ENCODE assay signal across 32 mouse cellular contexts in genomic region chr14:27388616-27389015, GRCm38 (mm10). TPM values are rescaled to one million over a fixed set of nuclear protein-coding genes. Genes with fewer than 3 reads are reported as not detected.
DNase-seq lines count a peak whose midpoint lies in the region; ATAC-seq and TF ChIP-seq lines count a peak whose summit lies in the region.
"Had no signal": no experiment of that assay in that cellular context is flagged by ENCODE, and none has a peak within 500 bp of the region (broad histone marks: within the 10 kb centered on the region; RNA-seq: fewer than 3 reads in every experiment).

No protein-coding gene starts in this region.

- TF ChIP-seq CTCF in gastrocnemius, adult 2 months (IDR thresholded peaks at IDR 0.05) = no peak
- no peak for TF ChIP-seq CTCF in stomach, postnatal 0 days (IDR thresholded peaks at IDR 0.05; ENCODE audit: low read depth)

- no peak for TF ChIP-seq EP300 in stomach, postnatal 0 days (optimal IDR thresholded peaks at IDR 0.05)

- H3K4me3 ChIP-seq in gastrocnemius, adult 2 months = no peak overlapping the region
- no peak overlapping the region for H3K4me3 ChIP-seq in heart, embryonic 16.5 days (ENCODE audit: low read length)
- H3K4me3 ChIP-seq in kidney, embryonic 16.5 days (ENCODE audit: low read length) = no peak overlapping the region
- no peak overlapping the region for H3K4me3 ChIP-seq in stomach, embryonic 14.5 days (ENCODE audit: low read depth, low read length)
- H3K4me3 ChIP-seq in stomach, postnatal 0 days (ENCODE audit: low read depth, low read length) = no peak overlapping the region
- H3K4me3 ChIP-seq: embryonic facial prominence, embryonic 10.5 days; embryonic facial prominence, embryonic 15.5 days; forebrain, embryonic 12.5 days; hindbrain, embryonic 13.5 days; limb, embryonic 13.5 days had no signal

- ATAC-seq in heart, embryonic 16.5 days (replicated peaks; ENCODE audit: extremely low read depth, insufficient read depth, low FRiP score) = no peak
- no peak for ATAC-seq in kidney, embryonic 16.5 days (ENCODE audit: low FRiP score, low TSS enrichment)
- no peak for ATAC-seq in stomach, embryonic 14.5 days (ENCODE audit: insufficient number of reproducible peaks, insufficient read depth, low FRiP score, low read depth)
- ATAC-seq in stomach, postnatal 0 days (ENCODE audit: low FRiP score, low TSS enrichment) = no peak
- ATAC-seq: activated CD4-positive, CD25-positive, alpha-beta regulatory T cell, adult 4 months; forebrain, postnatal 0 days; midbrain, embryonic 16.5 days had no signal

- no peak overlapping the region for H3K9ac ChIP-seq in heart, embryonic 16.5 days (ENCODE audit: low read length)
- H3K9ac ChIP-seq in kidney, embryonic 16.5 days (replicated peaks; ENCODE audit: low read length) = no peak overlapping the region
- no peak overlapping the region for H3K9ac ChIP-seq in stomach, embryonic 14.5 days (replicated peaks; ENCODE audit: low read depth, low read length)
- no peak overlapping the region for H3K9ac ChIP-seq in stomach, postnatal 0 days (ENCODE audit: low read length)
- H3K9ac ChIP-seq: embryonic facial prominence, embryonic 15.5 days; forebrain, embryonic 12.5 days; forebrain, postnatal 0 days; hindbrain, embryonic 13.5 days; limb, embryonic 13.5 days had no signal

- no peaks in the 10 kb centered on the region for H3K27me3 ChIP-seq in heart, embryonic 16.5 days (ENCODE audit: control insufficient read depth, insufficient read depth, low read length)
- H3K27me3 ChIP-seq in kidney, embryonic 16.5 days (ENCODE audit: insufficient read depth, low read length) = no peaks in the 10 kb centered on the region
- H3K27me3 ChIP-seq in stomach, embryonic 14.5 days (ENCODE audit: control insufficient read depth, insufficient read depth, low read length) = no peaks in the 10 kb centered on the region
- H3K27me3 ChIP-seq in stomach, postnatal 0 days (ENCODE audit: control insufficient read depth, insufficient read depth, low read length) = no peaks in the 10 kb centered on the region
- H3K27me3 ChIP-seq: CH12.LX; embryonic facial prominence, embryonic 15.5 days; forebrain, embryonic 12.5 days; hindbrain, embryonic 13.5 days; limb, embryonic 13.5 days had no signal

- DNase-seq in gastrocnemius, adult 2 months = no peak
- no peak for DNase-seq in gastrocnemius, postnatal 14 days
- DNase-seq in heart, adult 9 months (ENCODE audit: low spot score in 2 of 2) = no peak
- no peak for DNase-seq in kidney, adult 11 months
- DNase-seq in stomach, postnatal 0 days (ENCODE audit: low spot score) = no peak
- DNase-seq: adrenal gland, adult 2 months; adrenal gland, postnatal 36 days; cerebellum, adult 2 months; cerebellum, postnatal 14 days; forebrain, postnatal 0 days; gastrocnemius, postnatal 10 days; heart, postnatal 10 days; kidney, adult 18-20 months; kidney, postnatal 25 days; lung, postnatal 10 days; right cerebral cortex, postnatal 25 days; spleen, adult 18-20 months; thymus, adult 2 months; thymus, postnatal 36 days had no signal

- peaks cover 8% of the 10 kb centered on the region; the same call in 1 of the 2 replicates for H3K36me3 ChIP-seq in heart, embryonic 16.5 days (ENCODE audit: control insufficient read depth, insufficient read depth)
- H3K36me3 ChIP-seq in kidney, embryonic 16.5 days (ENCODE audit: insufficient read depth, low read length) = peaks cover 14% of the 10 kb centered on the region; the same call in 1 of the 2 replicates
- no peaks in the 10 kb centered on the region for H3K36me3 ChIP-seq in stomach, embryonic 14.5 days (ENCODE audit: control insufficient read depth, insufficient read depth, low read length)
- H3K36me3 ChIP-seq in stomach, postnatal 0 days (ENCODE audit: control insufficient read depth, insufficient read depth, low read length) = no peaks in the 10 kb centered on the region; the same call in 1 of the 2 replicates
- H3K36me3 ChIP-seq: embryonic facial prominence, embryonic 10.5 days; embryonic facial prominence, embryonic 15.5 days; forebrain, embryonic 12.5 days; hindbrain, embryonic 13.5 days had no signal

- H3K27ac ChIP-seq in gastrocnemius, adult 2 months = peak overlapping the region; percentile 32
- H3K27ac ChIP-seq in heart, embryonic 16.5 days (ENCODE audit: low read length) = peak overlapping the region; percentile 55
- peak overlapping the region; percentile 72 for H3K27ac ChIP-seq in kidney, embryonic 16.5 days (ENCODE audit: low read length)
- H3K27ac ChIP-seq in stomach, embryonic 14.5 days (ENCODE audit: low read length) = 0 out of 2 replicates have a peak overlapping the region, but pooled peaks have one; percentile 3
- H3K27ac ChIP-seq in stomach, postnatal 0 days (replicated peaks) = no peak overlapping the region
- H3K27ac ChIP-seq: embryonic facial prominence, embryonic 10.5 days; embryonic facial prominence, embryonic 15.5 days; forebrain, embryonic 12.5 days; hindbrain, embryonic 13.5 days; limb, embryonic 13.5 days had no signal

- H3K4me2 ChIP-seq in heart, embryonic 16.5 days (ENCODE audit: low read depth, low read length) = no peak overlapping the region
- H3K4me2 ChIP-seq in kidney, embryonic 16.5 days (replicated peaks; ENCODE audit: low read depth, low read length) = no peak overlapping the region
- no peak overlapping the region for H3K4me2 ChIP-seq in stomach, embryonic 14.5 days (replicated peaks; ENCODE audit: low read depth, low read length)
- no peak overlapping the region for H3K4me2 ChIP-seq in stomach, postnatal 0 days (replicated peaks; ENCODE audit: low read depth)
- H3K4me2 ChIP-seq: embryonic facial prominence, embryonic 15.5 days; forebrain, embryonic 12.5 days; hindbrain, embryonic 13.5 days; limb, embryonic 13.5 days; liver, embryonic 11.5 days; midbrain, embryonic 11.5 days had no signal

- intact Hi-C loops in gastrocnemius, adult 2 months (cut with DNase I) = no loop called here
- intact Hi-C loops in gastrocnemius, postnatal 14 days (cut with DNase I; ENCODE audit: low total_unique reads) = loop anchor here (10.0 kb wide), 1 partner anchor 64 kb away; no protein-coding TSS in a partner anchor

- no peaks in the 10 kb centered on the region for H3K9me3 ChIP-seq in heart, embryonic 16.5 days (replicated peaks; ENCODE audit: control insufficient read depth, low read length)
- peaks cover 5% of the 10 kb centered on the region; the same call in 1 of the 2 replicates for H3K9me3 ChIP-seq in kidney, embryonic 16.5 days (ENCODE audit: low read length)
- no peaks in the 10 kb centered on the region for H3K9me3 ChIP-seq in stomach, embryonic 14.5 days (ENCODE audit: control insufficient read depth, low read depth, low read length)
- no peaks in the 10 kb centered on the region for H3K9me3 ChIP-seq in stomach, postnatal 0 days (ENCODE audit: control insufficient read depth, low read length)
- H3K9me3 ChIP-seq: embryonic facial prominence, embryonic 10.5 days; embryonic facial prominence, embryonic 15.5 days; forebrain, embryonic 12.5 days; hindbrain, embryonic 13.5 days; limb, embryonic 13.5 days had no signal

- H3K4me1 ChIP-seq in heart, embryonic 16.5 days (ENCODE audit: control insufficient read depth, insufficient read depth, low read length) = no peaks in the 10 kb centered on the region
- H3K4me1 ChIP-seq in kidney, embryonic 16.5 days (ENCODE audit: insufficient read depth, low read length) = peaks cover 6% of the 10 kb centered on the region; the same call in 1 of the 2 replicates
- 0 out of 2 replicates have a peak, but pooled peaks cover 2% of the 10 kb centered on the region for H3K4me1 ChIP-seq in stomach, embryonic 14.5 days (ENCODE audit: control insufficient read depth, insufficient read depth, low read length)
- no peaks in the 10 kb centered on the region for H3K4me1 ChIP-seq in stomach, postnatal 0 days (replicated peaks; ENCODE audit: control insufficient read depth, insufficient read depth)
- H3K4me1 ChIP-seq: embryonic facial prominence, embryonic 15.5 days; forebrain, embryonic 12.5 days; hindbrain, embryonic 13.5 days; limb, embryonic 13.5 days had no signal

RNA-seq across cellular contexts. Expression of gene Fam208a, which starts 40.0 kb away (rescaled TPM):
- total RNA-seq in gastrocnemius, adult 2 months (2021) = 1 to 10 TPM; 4.6 to 6.9 TPM
- total RNA-seq in gastrocnemius, postnatal 14 days (2021) = 1 to 10 TPM; 6.8 to 7.2 TPM
- polyA plus RNA-seq in heart, embryonic 16.5 days (2015; fragmentation: Nextera tagmentation; extraction: Ambion mirVana) = 8.5 and 9.5 TPM in 2 replicates
- 8.0 and 12.0 TPM in 2 replicates for polyA plus RNA-seq in kidney, embryonic 16.5 days (2015; fragmentation: Nextera tagmentation; extraction: Ambion mirVana)
- polyA plus RNA-seq in stomach, embryonic 14.5 days (2014; fragmentation: Nextera tagmentation; extraction: Ambion mirVana) = 21.4 and 22.8 TPM in 2 replicates
- 5.7 and 6.0 TPM in 2 replicates for polyA plus RNA-seq in stomach, postnatal 0 days (2015; fragmentation: Nextera tagmentation; extraction: Ambion mirVana)
